Mouse (Mus musculus): ENCODE results near the gene Alg5. TPM values are rescaled to one million over a fixed set of nuclear protein-coding genes. Genes with fewer than 3 reads are reported as not detected.

Alg5 gene
- polyA plus RNA-seq, 1 experiment from 2014 or later = 19.0 TPM

- H3K27me3 ChIP-seq (ENCODE audit: control insufficient read depth, insufficient read depth, low read depth, low read length) = no peaks in the 10 kb centered on the region
- 0 out of 2 replicates have a peak, but pooled peaks cover 1% of the 10 kb centered on the region for H3K9me3 ChIP-seq (replicated peaks; ENCODE audit: control insufficient read depth, low read length)
- no peak for ATAC-seq (ENCODE audit: low read depth)
- no peaks in the 10 kb centered on the region for H3K4me1 ChIP-seq (ENCODE audit: control insufficient read depth, low read depth, low read length)
- H3K36me3 ChIP-seq (ENCODE audit: control insufficient read depth, insufficient read depth) = no peaks in the 10 kb centered on the region
- H3K27ac ChIP-seq (ENCODE audit: low read length) = no peak overlapping the region
- 53% methylated on average over 8 of the region's 8 CpGs for WGBS (ENCODE audit: insufficient replicate concordance)
- H3K9ac ChIP-seq (ENCODE audit: low read depth, low read length) = no peak overlapping the region
- H3K4me2 ChIP-seq (ENCODE audit: low read depth, low read length) = no peak overlapping the region
- no peak overlapping the region for H3K4me3 ChIP-seq (ENCODE audit: low read depth, low read length)
Observed at GRCm38 (mm10) chr3:54768592-54768991, 33.3 kb downstream of the Alg5 start.

GRCm38 (mm10) chr3:54769349-54770275 is 34.3 kb downstream of the Alg5 start:
- no peak overlapping the region for H3K9ac ChIP-seq (ENCODE audit: low read depth, low read length)
- no peak overlapping the region for H3K4me3 ChIP-seq (ENCODE audit: low read depth, low read length)
- ATAC-seq (ENCODE audit: low read depth) = no peak
- no peaks in the 10 kb centered on the region for H3K4me1 ChIP-seq (ENCODE audit: control insufficient read depth, low read depth, low read length)
- no peak overlapping the region for H3K27ac ChIP-seq (ENCODE audit: low read length)
- no peak overlapping the region for H3K4me2 ChIP-seq (ENCODE audit: low read depth, low read length)
- WGBS (ENCODE audit: insufficient replicate concordance) = 59% methylated on average over 17 of the region's 17 CpGs
- H3K36me3 ChIP-seq (ENCODE audit: control insufficient read depth, insufficient read depth) = no peaks in the 10 kb centered on the region
- H3K9me3 ChIP-seq (replicated peaks; ENCODE audit: control insufficient read depth, low read length) = 0 out of 2 replicates have a peak, but pooled peaks cover 2% of the 10 kb centered on the region
- no peaks in the 10 kb centered on the region for H3K27me3 ChIP-seq (ENCODE audit: control insufficient read depth, insufficient read depth, low read depth, low read length)

GRCm38 (mm10) chr3:54773613-54774012 is 38.3 kb downstream of the Alg5 start:
- Histone ChIP-seq H3K9ac (ENCODE audit: low read depth, low read length) (no peak overlapping the region), H3K4me2 (ENCODE audit: low read depth, low read length) (no peak overlapping the region), H3K36me3 (ENCODE audit: control insufficient read depth, insufficient read depth) (no peaks in the 10 kb centered on the region), H3K4me1 (ENCODE audit: control insufficient read depth, low read depth, low read length) (no peaks in the 10 kb centered on the region), H3K9me3 (replicated peaks; ENCODE audit: control insufficient read depth, low read length) (0 out of 2 replicates have a peak, but pooled peaks cover 2% of the 10 kb centered on the region), H3K27me3 (ENCODE audit: control insufficient read depth, insufficient read depth, low read depth, low read length) (no peaks in the 10 kb centered on the region), H3K4me3 (ENCODE audit: low read depth, low read length) (no peak overlapping the region), H3K27ac (ENCODE audit: low read length) (no peak overlapping the region)
- no peak for ATAC-seq (ENCODE audit: low read depth)
- WGBS (ENCODE audit: insufficient replicate concordance) = 70% methylated on average over 6 of the region's 6 CpGs

GRCm38 (mm10) chr3:54775989-54776631 is 40.8 kb downstream of the Alg5 start:
- Histone ChIP-seq H3K27ac (ENCODE audit: low read length) (no peak overlapping the region), H3K4me2 (ENCODE audit: low read depth, low read length) (no peak overlapping the region), H3K4me3 (ENCODE audit: low read depth, low read length) (no peak overlapping the region), H3K27me3 (ENCODE audit: control insufficient read depth, insufficient read depth, low read depth, low read length) (no peaks in the 10 kb centered on the region), H3K36me3 (ENCODE audit: control insufficient read depth, insufficient read depth) (no peaks in the 10 kb centered on the region), H3K9me3 (replicated peaks; ENCODE audit: control insufficient read depth, low read length) (0 out of 2 replicates have a peak, but pooled peaks cover 2% of the 10 kb centered on the region), H3K9ac (ENCODE audit: low read depth, low read length) (no peak overlapping the region), H3K4me1 (ENCODE audit: control insufficient read depth, low read depth, low read length) (no peaks in the 10 kb centered on the region)
- 39% methylated on average over 7 of the region's 7 CpGs for WGBS (ENCODE audit: insufficient replicate concordance)
- ATAC-seq (ENCODE audit: low read depth) = no peak

- Histone ChIP-seq H3K36me3 (ENCODE audit: control insufficient read depth, insufficient read depth) (no peaks in the 10 kb centered on the region), H3K27me3 (ENCODE audit: control insufficient read depth, insufficient read depth, low read depth, low read length) (no peaks in the 10 kb centered on the region), H3K4me1 (ENCODE audit: control insufficient read depth, low read depth, low read length) (no peaks in the 10 kb centered on the region), H3K9me3 (replicated peaks; ENCODE audit: control insufficient read depth, low read length) (peaks cover 2% of the 10 kb centered on the region; the same call in 1 of the 2 replicates), H3K9ac (ENCODE audit: low read depth, low read length) (no peak overlapping the region), H3K4me2 (ENCODE audit: low read depth, low read length) (no peak overlapping the region), H3K27ac (ENCODE audit: low read length) (no peak overlapping the region), H3K4me3 (ENCODE audit: low read depth, low read length) (no peak overlapping the region)
- no peak for ATAC-seq (ENCODE audit: low read depth)
- WGBS (ENCODE audit: insufficient replicate concordance) = 32% methylated on average over 2 of the region's 2 CpGs
Observed at GRCm38 (mm10) chr3:54790601-54791000, 55.3 kb downstream of the Alg5 start.

GRCm38 (mm10) chr3:54791822-54792677 is 56.7 kb downstream of the Alg5 start:
- H3K9me3 ChIP-seq (replicated peaks; ENCODE audit: control insufficient read depth, low read length) = peaks cover 2% of the 10 kb centered on the region; the same call in 1 of the 2 replicates
- H3K4me3 ChIP-seq (ENCODE audit: low read depth, low read length) = no peak overlapping the region
- no peaks in the 10 kb centered on the region for H3K36me3 ChIP-seq (ENCODE audit: control insufficient read depth, insufficient read depth)
- ATAC-seq (ENCODE audit: low read depth) = no peak
- no peaks in the 10 kb centered on the region for H3K27me3 ChIP-seq (ENCODE audit: control insufficient read depth, insufficient read depth, low read depth, low read length)
- H3K4me1 ChIP-seq (ENCODE audit: control insufficient read depth, low read depth, low read length) = no peaks in the 10 kb centered on the region
- H3K4me2 ChIP-seq (ENCODE audit: low read depth, low read length) = no peak overlapping the region
- no peak overlapping the region for H3K9ac ChIP-seq (ENCODE audit: low read depth, low read length)
- no peak overlapping the region for H3K27ac ChIP-seq (ENCODE audit: low read length)
- 43% methylated on average over 10 of the region's 10 CpGs for WGBS (ENCODE audit: insufficient replicate concordance)

- ATAC-seq (ENCODE audit: low read depth) = no peak
- no peak overlapping the region for H3K4me3 ChIP-seq (ENCODE audit: low read depth, low read length)
- H3K27me3 ChIP-seq (ENCODE audit: control insufficient read depth, insufficient read depth, low read depth, low read length) = no peaks in the 10 kb centered on the region
- H3K4me2 ChIP-seq (ENCODE audit: low read depth, low read length) = no peak overlapping the region
- H3K9ac ChIP-seq (ENCODE audit: low read depth, low read length) = no peak overlapping the region
- peaks cover 2% of the 10 kb centered on the region; the same call in 1 of the 2 replicates for H3K9me3 ChIP-seq (replicated peaks; ENCODE audit: control insufficient read depth, low read length)
- no peaks in the 10 kb centered on the region for H3K36me3 ChIP-seq (ENCODE audit: control insufficient read depth, insufficient read depth)
- 71% methylated on average over 6 of the region's 6 CpGs for WGBS (ENCODE audit: insufficient replicate concordance)
- H3K4me1 ChIP-seq (ENCODE audit: control insufficient read depth, low read depth, low read length) = no peaks in the 10 kb centered on the region
- H3K27ac ChIP-seq (ENCODE audit: low read length) = no peak overlapping the region
Observed at GRCm38 (mm10) chr3:54793762-54794161, 58.4 kb downstream of the Alg5 start.

- H3K4me1 ChIP-seq (ENCODE audit: control insufficient read depth, low read depth, low read length) = no peaks in the 10 kb centered on the region
- ATAC-seq (ENCODE audit: low read depth) = no peak
- H3K36me3 ChIP-seq (ENCODE audit: control insufficient read depth, insufficient read depth) = no peaks in the 10 kb centered on the region
- WGBS (ENCODE audit: insufficient replicate concordance) = 76% methylated on average over 5 of the region's 5 CpGs
- H3K27ac ChIP-seq (ENCODE audit: low read length) = no peak overlapping the region
- no peak overlapping the region for H3K4me3 ChIP-seq (ENCODE audit: low read depth, low read length)
- no peaks in the 10 kb centered on the region for H3K27me3 ChIP-seq (ENCODE audit: control insufficient read depth, insufficient read depth, low read depth, low read length)
- no peak overlapping the region for H3K9ac ChIP-seq (ENCODE audit: low read depth, low read length)
- H3K4me2 ChIP-seq (ENCODE audit: low read depth, low read length) = no peak overlapping the region
- peaks cover 2% of the 10 kb centered on the region; the same call in 1 of the 2 replicates for H3K9me3 ChIP-seq (replicated peaks; ENCODE audit: control insufficient read depth, low read length)
Observed at GRCm38 (mm10) chr3:54795379-54795778, 60.0 kb downstream of the Alg5 start.

All from liver, embryonic 16.5 days (tissue).